Mouse (Mus musculus): ENCODE measurements at regions not wholly inside any gene's neighbourhood (a gene's known extent, or its start where the extent isn't known, plus 50 kb on each side); places are given as distances from the start of the nearest gene placed in this dataset.
"Not testable (repeated sequence)": the region's sequence is repeated elsewhere in the genome, so short reads cannot be mapped to it uniquely, and the experiment has no call there.

GRCm38 (mm10) chr2:149203896-149204295, 186.9 kb upstream of the Gm10750 start:
- intact Hi-C loops (cut with DNase I): no loop called here
- DNase-seq (ENCODE audit: low spot score): no peak

- DNase-seq (ENCODE audit: low spot score): no peak
- intact Hi-C loops (cut with DNase I): loop anchor here (5.0 kb wide), 1 partner anchor 103 kb away; no protein-coding TSS in a partner anchor
Observed at GRCm38 (mm10) chr2:149195736-149196135, 178.7 kb upstream of the Gm10750 start.

GRCm38 (mm10) chr2:149158434-149158833, 141.4 kb upstream of the Gm10750 start:
- intact Hi-C loops (cut with DNase I): not testable (repeated sequence)

GRCm38 (mm10) chr2:149109551-149109950, 92.5 kb upstream of the Gm10750 start:
- DNase-seq (ENCODE audit: low spot score); intact Hi-C loops (cut with DNase I): not testable (repeated sequence)

More at GRCm38 (mm10) chr2:149158434-149158833, 141.4 kb upstream of the Gm10750 start:
- not testable (repeated sequence) for DNase-seq (ENCODE audit: low spot score)

GRCm38 (mm10) chr2:149092146-149092545, 75.1 kb upstream of the Gm10750 start:
- no peak for DNase-seq (ENCODE audit: low spot score)
- intact Hi-C loops (cut with DNase I): loop anchor here (5.0 kb wide), 1 partner anchor 105 kb away; no protein-coding TSS in a partner anchor

Data from heart, postnatal 25 days (tissue).